Mouse (Mus musculus): ENCODE measurements around the gene Eya2.

- TF ChIP-seq CTCF (IDR thresholded peaks at IDR 0.05; ENCODE audit: borderline replicate concordance, insufficient read depth, low read length), result no peak
- no peak for TF ChIP-seq POLR2A (IDR thresholded peaks at IDR 0.05; ENCODE audit: low read depth, low read length)
These were observed 25.9 kb upstream of the Eya2 start for GRCm38 (mm10) chr2:165568911-165569310.
